Mouse (Mus musculus): Measurements from ENCODE around the gene Tmie. TPM values are rescaled to one million over a fixed set of nuclear protein-coding genes. Genes with fewer than 3 reads are reported as not detected.

The Tmie gene
- 0.76 and 1.5 TPM in 2 replicates for polyA plus RNA-seq (2015; fragmentation: Nextera tagmentation; extraction: Ambion mirVana)

DNA sequence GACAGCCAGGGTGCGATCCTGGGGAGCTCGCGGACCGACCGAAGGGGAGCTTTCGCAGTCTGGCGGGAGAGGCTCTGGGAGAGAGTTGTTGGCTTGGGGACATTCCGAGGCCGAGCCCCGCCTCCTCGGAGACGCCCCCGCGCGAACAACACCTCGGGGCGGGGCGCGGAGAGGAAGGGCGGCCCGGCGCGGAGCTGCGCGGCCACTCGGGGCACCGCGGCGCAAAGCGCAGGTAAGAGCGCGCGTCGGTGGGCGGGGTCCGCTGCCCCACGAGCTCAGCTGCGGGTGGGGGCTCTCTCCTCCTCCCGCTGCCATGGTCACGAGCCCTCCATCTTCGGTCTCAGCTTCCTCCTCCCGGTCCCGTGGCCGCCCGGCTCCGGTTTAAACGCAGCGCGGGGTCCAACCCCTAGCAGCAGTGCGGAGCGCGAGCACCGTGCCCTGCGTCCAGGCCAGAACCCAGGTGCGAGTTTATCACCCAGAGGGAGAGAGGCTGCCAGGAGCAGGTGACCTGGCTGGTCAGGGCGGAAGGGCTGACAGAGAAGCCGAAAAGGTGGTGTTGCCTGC, at the start of gene Tmie:
Gene Tmie (minus strand): TSS at position 116 of the 564 bp plus-strand sequence.

DNA sequence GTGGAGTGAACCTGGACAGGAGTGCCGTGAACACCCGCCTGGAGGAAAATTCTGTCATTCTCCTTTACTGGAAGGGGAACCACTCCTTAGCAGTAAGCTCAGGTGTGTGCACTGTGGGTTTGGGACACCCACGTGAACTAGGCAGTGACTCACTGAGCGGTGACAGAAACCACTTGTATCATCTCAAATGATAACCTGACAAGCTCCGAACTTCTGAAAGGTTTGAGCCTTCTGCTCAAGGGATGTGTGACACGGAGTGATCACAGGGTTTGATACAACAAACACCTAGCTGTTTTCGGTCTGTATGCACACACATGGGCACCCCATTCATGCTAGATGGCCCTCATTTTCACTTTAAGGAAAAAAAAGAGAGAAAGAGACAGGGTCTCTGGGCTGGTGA, 36.9 kb upstream of the Tmie start, which contains the start of gene Fam240a:
Gene Fam240a (minus strand): TSS at position 76 of the 400 bp plus-strand sequence.

DNA sequence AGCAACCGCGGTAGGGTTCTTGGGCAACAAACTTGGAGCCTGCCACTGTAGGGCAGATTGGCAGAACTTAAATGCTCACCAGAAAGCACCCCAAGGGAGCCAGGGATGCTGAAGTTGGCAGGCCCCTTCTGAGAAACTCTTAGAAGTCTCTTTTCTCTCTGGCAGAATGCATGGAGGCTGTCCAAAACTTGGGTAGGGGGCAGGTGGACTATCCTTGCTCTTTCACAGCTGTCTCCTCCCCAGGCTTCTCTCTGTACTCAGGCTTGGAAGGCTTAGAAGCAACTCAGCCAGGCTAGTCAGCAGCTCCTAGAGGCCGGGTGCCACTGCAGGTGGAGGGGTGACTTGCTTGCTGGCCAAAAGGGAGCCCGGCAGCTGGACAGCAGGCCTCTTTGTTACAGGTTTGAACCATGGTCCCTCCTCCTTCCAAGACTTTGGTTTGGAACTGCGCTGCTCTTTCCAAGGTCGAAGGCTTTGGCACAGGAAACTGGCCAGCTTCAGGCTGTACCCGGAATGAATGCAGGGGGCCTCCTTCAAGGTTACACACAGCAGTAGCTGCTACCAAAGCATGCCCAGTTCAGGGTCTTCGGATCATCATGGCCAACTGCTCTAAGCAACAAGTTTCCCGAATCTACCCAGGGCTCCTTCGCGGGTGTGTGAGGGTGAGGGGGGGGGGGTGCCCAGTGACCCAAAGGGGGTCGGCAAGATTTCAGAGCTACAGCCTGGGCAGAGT, 557 bp downstream of the Tmie start, which contains the start of gene Als2cl:
Gene Als2cl (plus strand): TSS at position 680 of the 730 bp plus-strand sequence.

DNA sequence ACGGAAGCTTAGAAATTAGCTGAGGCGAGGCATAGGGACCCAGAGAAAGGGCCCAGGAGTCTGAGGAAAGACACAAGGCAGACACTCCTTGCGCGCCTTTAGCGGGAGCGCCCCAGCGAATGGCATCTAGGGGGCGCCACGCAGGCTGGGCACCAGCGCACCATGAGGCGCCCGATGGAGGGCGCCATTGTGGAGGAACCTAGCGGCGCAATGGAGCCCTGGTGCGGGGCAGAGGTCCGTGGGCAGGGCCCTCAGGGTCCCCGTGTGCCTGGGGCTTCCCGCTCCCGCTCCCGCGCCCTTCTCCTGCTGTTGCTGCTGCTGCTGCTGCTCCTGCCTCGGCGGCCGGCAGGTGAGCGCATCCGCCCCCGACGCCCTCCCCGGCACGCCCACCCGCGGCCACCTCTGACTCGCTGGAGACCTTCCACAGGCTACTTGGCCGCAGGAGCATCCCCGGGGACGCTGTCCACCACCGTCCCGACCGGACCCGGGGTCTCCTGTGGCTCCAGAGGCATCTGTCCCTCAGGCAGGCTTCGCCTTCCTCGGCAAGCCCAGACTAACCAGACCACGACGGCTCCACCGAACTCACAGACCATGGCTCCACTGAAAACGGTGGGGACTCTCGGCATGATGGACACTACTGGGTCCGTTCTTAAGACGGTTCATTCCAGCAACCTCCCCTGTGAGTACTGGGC, 22.0 kb downstream of the Tmie start, which contains the start of gene Prss50:
Gene Prss50 (plus strand): TSS at position 187 of the 692 bp plus-strand sequence.

DNA sequence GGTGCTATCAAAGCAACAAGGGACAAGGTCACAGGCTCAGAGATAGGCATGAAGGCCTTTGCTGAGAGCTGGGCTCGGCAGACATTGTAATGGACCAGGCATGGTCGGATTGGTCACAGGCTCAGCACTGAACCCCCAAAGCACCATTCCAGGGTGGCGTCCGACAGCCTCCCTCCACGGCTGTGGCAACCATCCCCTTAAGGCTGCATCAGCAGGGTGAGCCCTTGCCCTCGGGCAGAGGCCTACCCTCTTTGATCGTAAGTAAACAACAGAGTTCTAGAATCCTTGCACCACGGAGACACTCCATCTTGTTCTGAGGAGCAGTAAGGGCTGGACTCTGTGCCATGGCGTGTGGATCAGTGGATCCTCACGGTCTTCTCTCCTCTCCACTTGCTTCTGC, 35.7 kb downstream of the Tmie start, which contains the start of gene Prss46:
Gene Prss46 (plus strand): TSS at position 301 of the 400 bp plus-strand sequence.

DNA sequence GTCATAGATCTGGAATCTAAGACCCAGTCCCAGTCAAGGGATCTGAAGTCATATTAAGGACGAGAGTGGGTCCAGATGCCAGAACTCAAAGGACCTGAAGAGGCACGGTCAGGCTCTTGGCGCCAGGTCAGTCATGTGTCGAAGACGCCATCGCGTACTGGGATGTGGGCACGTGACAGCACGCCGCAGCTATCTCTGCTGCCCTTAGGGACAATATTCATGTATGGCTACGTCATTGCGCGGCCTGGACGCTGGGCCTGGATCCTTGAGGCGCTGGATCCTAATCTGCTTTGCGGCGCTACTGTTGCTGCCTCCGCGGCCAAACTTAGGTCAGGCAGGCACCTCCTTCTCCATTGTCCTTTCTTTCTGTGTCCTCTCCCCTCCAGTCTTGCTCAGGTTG, 45.5 kb downstream of the Tmie start, which contains the start of gene Prss45:
Gene Prss45 (plus strand): TSS at position 178 of the 400 bp plus-strand sequence.

DNA sequence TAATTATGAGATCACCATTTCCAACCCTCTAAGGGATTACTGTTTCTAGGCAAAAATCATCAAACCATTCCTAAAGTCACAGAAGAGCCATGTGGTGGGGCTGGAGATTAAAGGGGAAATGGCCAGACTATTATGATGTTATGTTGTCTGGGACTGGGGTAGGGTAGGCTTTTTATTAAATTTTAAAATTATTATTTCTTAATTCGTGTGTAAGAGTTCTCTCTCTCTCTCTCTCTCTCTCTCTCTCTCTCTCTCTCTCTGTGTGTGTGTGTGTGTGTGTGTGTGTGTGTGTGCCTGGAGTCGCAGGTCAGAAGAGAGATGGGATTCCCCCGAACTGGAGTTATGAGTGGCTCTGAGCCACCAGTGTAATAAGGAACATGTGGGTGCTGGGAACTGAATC, 53.5 kb downstream of the Tmie start, which contains the start of gene Prss43:
Gene Prss43 (plus strand): TSS at position 301 of the 400 bp plus-strand sequence.

Small RNA genes lying within 50 kb of the gene (microRNA-seq; reads per million reads assigned to microRNA genes)
- gene Gm24269, result not detected

Other genes starting within 250 kb of the Tmie start
- gene Nbeal2, start 226.0 kb downstream of the Tmie start, polyA plus RNA-seq (2015; fragmentation: Nextera tagmentation; extraction: Ambion mirVana), result 5.1 TPM in 2 replicates
- gene Ccdc12, start 223.6 kb downstream of the Tmie start, polyA plus RNA-seq (2015; fragmentation: Nextera tagmentation; extraction: Ambion mirVana), result 120 and 139 TPM in 2 replicates
- 0.64 TPM in 1 of 2 replicates, not detected in the other for gene Myl3, start 138.3 kb downstream of the Tmie start, polyA plus RNA-seq (2015; fragmentation: Nextera tagmentation; extraction: Ambion mirVana)
- gene Pth1r, start 133.0 kb downstream of the Tmie start, polyA plus RNA-seq (2015; fragmentation: Nextera tagmentation; extraction: Ambion mirVana), result 16.7 and 20.3 TPM in 2 replicates
- not detected in 2 replicates for gene Prss42, start 81.9 kb downstream of the Tmie start, polyA plus RNA-seq (2015; fragmentation: Nextera tagmentation; extraction: Ambion mirVana)
- gene Prss44, start 66.1 kb downstream of the Tmie start, polyA plus RNA-seq (2015; fragmentation: Nextera tagmentation; extraction: Ambion mirVana), result not detected in 2 replicates
- gene Prss43, start 53.4 kb downstream of the Tmie start, polyA plus RNA-seq (2015; fragmentation: Nextera tagmentation; extraction: Ambion mirVana), result not detected in 2 replicates
- not detected in 2 replicates for gene Prss45, start 45.5 kb downstream of the Tmie start, polyA plus RNA-seq (2015; fragmentation: Nextera tagmentation; extraction: Ambion mirVana)
- gene Prss46, start 35.6 kb downstream of the Tmie start, polyA plus RNA-seq (2015; fragmentation: Nextera tagmentation; extraction: Ambion mirVana), result 0.31 and 0.69 TPM in 2 replicates
- gene Prss50, start 22.1 kb downstream of the Tmie start, polyA plus RNA-seq (2015; fragmentation: Nextera tagmentation; extraction: Ambion mirVana), result 0.89 TPM in 1 of 2 replicates, not detected in the other
- gene Als2cl, start 243 bp downstream of the Tmie start, polyA plus RNA-seq (2015; fragmentation: Nextera tagmentation; extraction: Ambion mirVana), result 9.5 and 11.0 TPM in 2 replicates
- gene Fam240a, start 36.7 kb upstream of the Tmie start, polyA plus RNA-seq (2015; fragmentation: Nextera tagmentation; extraction: Ambion mirVana), result not detected in 2 replicates
- 0.08 TPM in 1 of 2 replicates, not detected in the other for gene Tdgf1, start 66.0 kb upstream of the Tmie start, polyA plus RNA-seq (2015; fragmentation: Nextera tagmentation; extraction: Ambion mirVana)
- gene Lrrc2, start 71.4 kb upstream of the Tmie start, polyA plus RNA-seq (2015; fragmentation: Nextera tagmentation; extraction: Ambion mirVana), result 0.37 and 0.39 TPM in 2 replicates
- not detected in 2 replicates for gene Rtp3, start 110.5 kb upstream of the Tmie start, polyA plus RNA-seq (2015; fragmentation: Nextera tagmentation; extraction: Ambion mirVana)
- 0.79 and 1.5 TPM in 2 replicates for gene Ltf, start 139.2 kb upstream of the Tmie start, polyA plus RNA-seq (2015; fragmentation: Nextera tagmentation; extraction: Ambion mirVana)
- gene Ccrl2, start 177.4 kb upstream of the Tmie start, polyA plus RNA-seq (2015; fragmentation: Nextera tagmentation; extraction: Ambion mirVana), result 1.8 and 3.5 TPM in 2 replicates
- 27.0 and 27.8 TPM in 2 replicates for gene Lrrfip2, start 237.5 kb upstream of the Tmie start, polyA plus RNA-seq (2015; fragmentation: Nextera tagmentation; extraction: Ambion mirVana)

Data from urinary bladder, postnatal 0 days (tissue).